Mouse (Mus musculus) spleen, adult 2 months (tissue): ENCODE results near the gene Cbln3. TPM values are rescaled to one million over a fixed set of nuclear protein-coding genes. Genes with fewer than 3 reads are reported as not detected.

Experiments
- DNase-seq, 2 experiments: peaks; one replicate each; pipeline versions ENCODE4 v3.0.0 to v3.0.0-alpha.2; 2012 to 2021; ENCODE audit warnings: low spot score in 2 of 2, low read depth in 1 of 2
- H3K27ac ChIP-seq: fragments of 200-500 bp; 2 replicates; pipeline ENCODE4 v1.5.1; 2012; ENCODE audit warnings: low read length, inconsistent platforms; ENCODE audit not compliant: insufficient read depth
- H3K27me3 ChIP-seq: fragments of 200-500 bp; 2 replicates; pipeline ENCODE4 v1.6.1; 2012; ENCODE audit warnings: mild to moderate bottlenecking, moderate library complexity, low read length, inconsistent platforms; ENCODE audit not compliant: control insufficient read depth, insufficient read depth
- H3K36me3 ChIP-seq: fragments of 200-500 bp; 2 replicates; pipeline ENCODE4 v1.6.1; 2012; ENCODE audit warnings: mild to moderate bottlenecking, low read length, inconsistent platforms; ENCODE audit not compliant: control insufficient read depth, insufficient read depth
- H3K4me1 ChIP-seq: fragments of 200-500 bp; 2 replicates; pipeline ENCODE4 v1.6.1; 2011; ENCODE audit warnings: inconsistent platforms; ENCODE audit not compliant: control insufficient read depth, insufficient read depth, insufficient read length
- H3K4me3 ChIP-seq: fragments of 200-500 bp; 2 replicates; pipeline ENCODE4 v1.5.1; 2011; ENCODE audit warnings: mild to moderate bottlenecking, inconsistent platforms; ENCODE audit not compliant: insufficient read depth, insufficient read length; ENCODE audit errors: extremely low read depth
- CTCF ChIP-seq: fragments of 200-500 bp; IDR thresholded peaks from 2 replicates; pipeline ENCODE4 v1.5.1; 2011; ENCODE audit warnings: mild to moderate bottlenecking, inconsistent platforms; ENCODE audit not compliant: insufficient read depth, insufficient read length, insufficient replicate concordance; ENCODE audit errors: extremely low read depth
- POLR2A ChIP-seq: fragments of 200-500 bp; IDR thresholded peaks from 2 replicates; pipeline ENCODE4 v1.6.1; 2011; ENCODE audit warnings: low read depth, low read length, inconsistent platforms
- WGBS: fragments of 180-500 bp; shearing (Covaris S2); methylation state at CpG from one replicate; pipeline ENCODE4 v1.1.7; 2018; 5-methylcytosine and 5-hydroxymethylcytosine counted together
- polyA plus RNA-seq: library from polyadenylated mRNA; depleted of rRNA; stranded (reverse); fragments of >200 nt; gene quantifications from 2 replicates; pipeline ENCODE4 v1.2.3, GENCODE M21; 2012

Gene Cbln3
- polyA plus RNA-seq, 1 experiment = 0.07 TPM

GRCm38 (mm10) chr14:55862186-55862585 lies 22.0 kb downstream of the Cbln3 start:
- Histone ChIP-seq H3K27me3 (no peaks in the 10 kb centered on the region), H3K4me1 (no peaks in the 10 kb centered on the region), H3K27ac (no peak overlapping the region), H3K36me3 (no peaks in the 10 kb centered on the region), H3K4me3 (no peak overlapping the region)
- WGBS = 89% methylated on average over 6 of the region's 6 CpGs
- DNase-seq = no peak
- TF ChIP-seq CTCF (no peak), POLR2A (no peak)

- no peak overlapping the region for H3K27ac ChIP-seq
- H3K4me1 ChIP-seq = no peaks in the 10 kb centered on the region; the same call in 1 of the 2 replicates
- TF ChIP-seq POLR2A (no peak), CTCF (no peak)
- H3K36me3 ChIP-seq = no peaks in the 10 kb centered on the region
- no peak overlapping the region for H3K4me3 ChIP-seq
- H3K27me3 ChIP-seq = peaks cover 4% of the 10 kb centered on the region
- no peak for DNase-seq
- 85% methylated on average over 4 of the region's 4 CpGs for WGBS
Measured at GRCm38 (mm10) chr14:55857588-55857987, 26.6 kb downstream of the Cbln3 start.

DNA sequence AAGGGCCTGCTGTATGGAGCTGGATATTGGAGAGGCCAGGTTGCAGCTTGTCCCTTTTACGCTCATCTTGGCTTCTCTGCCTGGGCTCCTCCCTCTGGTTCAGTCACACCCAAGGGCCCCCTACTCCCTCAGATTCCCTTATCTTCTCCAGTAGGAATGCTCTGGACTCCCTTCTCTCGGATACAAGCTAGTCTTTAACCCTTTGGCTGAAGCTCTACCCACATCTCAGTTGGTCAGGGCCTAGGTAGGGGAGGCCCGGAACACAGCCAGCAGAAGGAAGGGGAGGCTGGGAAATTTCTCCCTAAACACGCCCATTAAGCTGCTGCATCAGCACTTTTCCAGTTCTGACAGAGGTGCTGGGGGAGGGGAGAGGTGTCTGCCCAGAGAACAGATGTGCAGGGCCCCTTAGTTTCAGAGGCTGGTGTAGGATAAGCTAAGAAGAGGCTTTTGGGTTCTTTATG lies 29.1 kb downstream of the Cbln3 start:
- TF ChIP-seq POLR2A = no peak
- DNase-seq = no peak
- Histone ChIP-seq H3K4me3 (peak overlapping the region; percentile 20; the same call in 1 of the 2 replicates), H3K27me3 (peaks cover 4% of the 10 kb centered on the region), H3K36me3 (no peaks in the 10 kb centered on the region), H3K27ac (peak overlapping the region; percentile 40), H3K4me1 (no peaks in the 10 kb centered on the region; the same call in 1 of the 2 replicates)
- 52% methylated on average over 4 of the region's 4 CpGs for WGBS

DNA sequence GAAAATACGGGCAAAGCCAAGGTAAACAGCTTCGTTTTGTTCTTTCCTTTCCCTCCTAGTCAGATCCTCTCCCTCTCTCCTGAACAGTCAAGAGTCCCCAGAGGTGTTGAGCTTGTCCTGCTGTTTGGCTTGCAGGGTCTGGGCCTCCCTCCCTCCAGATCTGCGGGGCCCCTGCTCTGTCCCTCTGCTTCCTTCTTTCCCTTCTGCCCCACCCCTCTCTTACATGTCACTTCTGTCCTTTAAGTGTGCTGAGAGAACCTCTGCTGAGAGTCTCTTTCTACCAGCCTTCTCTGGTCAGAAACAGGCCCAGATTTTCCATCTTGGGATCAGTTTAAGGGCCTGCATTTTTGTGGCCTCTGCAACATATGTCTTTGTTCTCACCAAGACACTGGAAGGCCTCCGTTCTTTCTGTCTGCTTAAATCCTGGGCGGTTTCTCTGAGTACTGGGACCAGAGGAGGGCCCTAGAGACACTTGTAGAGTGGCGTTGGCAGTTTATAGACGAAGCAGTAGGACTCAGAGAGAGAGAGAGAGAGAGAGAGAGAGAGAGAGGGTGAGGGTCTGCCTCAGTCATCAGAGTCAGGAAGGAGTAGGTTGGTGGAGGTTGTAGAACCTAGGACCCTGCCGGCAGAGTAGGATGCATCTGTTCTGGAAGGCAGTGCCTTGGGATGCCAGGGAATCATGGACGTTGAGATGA lies 29.6 kb downstream of the Cbln3 start:
- Histone ChIP-seq H3K4me3 (peak overlapping the region; percentile 47; the same call in 1 of the 2 replicates), H3K36me3 (no peaks in the 10 kb centered on the region), H3K27ac (peak overlapping the region; percentile 40), H3K27me3 (peaks cover 4% of the 10 kb centered on the region), H3K4me1 (no peaks in the 10 kb centered on the region; the same call in 1 of the 2 replicates)
- WGBS = 15% methylated on average over 9 of the region's 9 CpGs
- no peak for TF ChIP-seq CTCF
- TF ChIP-seq POLR2A = no peak
- no peak for DNase-seq

DNA sequence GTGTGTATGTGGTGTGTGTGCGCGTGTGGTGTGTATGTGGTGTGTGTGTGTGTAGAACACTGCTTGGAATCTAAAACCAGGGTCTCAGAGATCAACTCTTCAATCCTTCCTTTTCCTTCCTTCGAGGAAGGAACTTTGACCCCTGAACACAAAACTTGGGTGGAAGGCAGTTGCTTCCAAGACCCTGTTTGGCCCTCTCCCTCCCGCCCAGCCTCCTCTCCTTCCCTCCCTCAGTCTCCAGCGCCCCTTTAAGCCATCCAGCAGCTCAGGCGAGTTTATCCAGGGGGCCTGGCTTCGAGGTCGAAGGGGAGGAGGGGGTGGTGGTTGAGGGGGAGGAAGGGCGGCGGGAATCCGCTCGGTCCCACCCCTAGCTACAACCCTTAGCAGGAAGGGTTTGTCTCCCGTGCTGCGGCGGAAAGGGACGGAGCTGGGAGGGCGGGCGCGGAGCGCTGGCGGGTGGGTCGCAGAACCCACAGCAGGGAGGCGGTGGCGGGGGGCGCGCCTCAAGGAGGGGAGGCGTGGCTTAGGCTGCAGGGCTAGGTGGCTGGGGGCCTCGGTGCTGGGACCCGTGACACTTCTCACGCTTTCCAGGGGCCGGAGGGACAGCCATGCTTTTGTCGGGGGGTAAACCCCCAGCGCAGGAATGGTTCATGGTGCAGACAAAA lies 30.4 kb downstream of the Cbln3 start, which contains the start of gene Nynrin:
Gene Nynrin, plus strand, starts transcription at position 390 of the 665 bp plus-strand sequence.
- 7% methylated on average over 32 of the region's 33 CpGs for WGBS
- Histone ChIP-seq H3K4me1 (no peaks in the 10 kb centered on the region; the same call in 1 of the 2 replicates), H3K27ac (peak within 1 kb of the TSS; percentile 40), H3K36me3 (no peaks in the 10 kb centered on the region), H3K27me3 (peaks cover 4% of the 10 kb centered on the region), H3K4me3 (peak within 1 kb of the TSS; percentile 47; the same call in 1 of the 2 replicates)
- no peak for TF ChIP-seq CTCF
- no peak for TF ChIP-seq POLR2A
- no peak for DNase-seq

- TF ChIP-seq POLR2A (no peak), CTCF (no peak)
- H3K36me3 ChIP-seq = no peaks in the 10 kb centered on the region
- H3K27ac ChIP-seq = no peak overlapping the region
- H3K27me3 ChIP-seq = peaks cover 4% of the 10 kb centered on the region
- DNase-seq = no peak
- no peak overlapping the region for H3K4me3 ChIP-seq
- H3K4me1 ChIP-seq = no peaks in the 10 kb centered on the region; the same call in 1 of the 2 replicates
- WGBS = 40% methylated on average over 11 of the region's 11 CpGs
Measured at GRCm38 (mm10) chr14:55852646-55853551, 31.3 kb downstream of the Cbln3 start.
